Mouse (Mus musculus) layer of hippocampus, adult 6 months (tissue): ENCODE data around the gene Dnaja1. TPM values are rescaled to one million over a fixed set of nuclear protein-coding genes. Genes with fewer than 3 reads are reported as not detected.

Experiments used
- long read RNA-seq, 2 experiments: library from polyadenylated mRNA; unstranded; transcript quantifications; one replicate each; pipeline ENCODE4 v2.0.0; 2019 to 2020
- microRNA-seq: library from miRNA; unstranded; fragments of <30 nt; microRNA quantifications from one replicate; pipeline ENCODE4 v1.2.0, GENCODE M21; 2020
- polyA plus RNA-seq: library from polyadenylated mRNA; unstranded; fragments of <200 nt; fragmentation: Nextera tagmentation; gene quantifications from 2 replicates; pipeline ENCODE4 v1.2.3, GENCODE M21; 2021

The Dnaja1 gene
- 480 and 564 TPM in 2 replicates for polyA plus RNA-seq
- long read RNA-seq, experiment 1, full-length matches to known transcripts = 534 of 803 reads
- long read RNA-seq, experiment 1, partial matches to known transcripts = 232 of 803 reads
- long read RNA-seq, experiment 1, other reads (novel, unspliced or antisense) = 37 of 803 reads
- long read RNA-seq, experiment 2, full-length matches to known transcripts = 2,660 of 2,864 reads
- long read RNA-seq, experiment 2, partial matches to known transcripts = 41 of 2,864 reads
- long read RNA-seq, experiment 2, other reads (novel, unspliced or antisense) = 163 of 2,864 reads

DNA sequence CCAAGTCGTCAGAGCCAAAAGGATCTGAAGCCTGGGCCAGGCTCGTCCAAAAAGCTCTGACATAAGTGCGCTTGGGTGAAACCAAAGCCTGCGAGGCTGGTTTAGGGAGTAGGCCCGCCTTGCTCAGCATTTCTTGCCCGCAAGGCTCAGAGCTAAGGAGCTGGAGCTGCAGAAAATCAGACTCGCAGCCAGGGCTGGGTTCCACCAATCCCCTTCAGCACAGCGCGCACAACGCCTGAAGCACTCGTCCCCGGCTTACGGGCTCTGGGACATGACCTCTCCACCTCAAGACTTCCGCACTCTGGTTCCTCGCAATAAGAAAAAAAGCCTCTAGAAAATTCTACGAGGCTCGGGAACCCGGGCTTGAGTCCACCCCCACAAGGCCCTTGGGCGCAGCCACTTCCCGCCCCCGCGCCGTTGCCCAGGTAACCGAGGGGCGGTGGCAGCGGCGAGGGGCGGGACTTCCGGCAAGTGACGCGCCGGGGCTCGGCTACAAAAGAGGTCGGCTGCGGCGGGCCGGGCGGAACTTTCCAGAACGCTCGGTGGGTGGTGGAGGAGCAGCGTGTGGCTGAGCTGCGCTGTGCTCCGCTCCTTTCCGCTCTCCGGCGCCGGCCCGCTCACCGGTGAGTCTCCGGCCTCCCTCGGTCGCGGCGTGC lies at the start of gene Dnaja1:
TSS of gene Dnaja1 (plus strand) at position 140 of the 656 bp plus-strand sequence.

DNA sequence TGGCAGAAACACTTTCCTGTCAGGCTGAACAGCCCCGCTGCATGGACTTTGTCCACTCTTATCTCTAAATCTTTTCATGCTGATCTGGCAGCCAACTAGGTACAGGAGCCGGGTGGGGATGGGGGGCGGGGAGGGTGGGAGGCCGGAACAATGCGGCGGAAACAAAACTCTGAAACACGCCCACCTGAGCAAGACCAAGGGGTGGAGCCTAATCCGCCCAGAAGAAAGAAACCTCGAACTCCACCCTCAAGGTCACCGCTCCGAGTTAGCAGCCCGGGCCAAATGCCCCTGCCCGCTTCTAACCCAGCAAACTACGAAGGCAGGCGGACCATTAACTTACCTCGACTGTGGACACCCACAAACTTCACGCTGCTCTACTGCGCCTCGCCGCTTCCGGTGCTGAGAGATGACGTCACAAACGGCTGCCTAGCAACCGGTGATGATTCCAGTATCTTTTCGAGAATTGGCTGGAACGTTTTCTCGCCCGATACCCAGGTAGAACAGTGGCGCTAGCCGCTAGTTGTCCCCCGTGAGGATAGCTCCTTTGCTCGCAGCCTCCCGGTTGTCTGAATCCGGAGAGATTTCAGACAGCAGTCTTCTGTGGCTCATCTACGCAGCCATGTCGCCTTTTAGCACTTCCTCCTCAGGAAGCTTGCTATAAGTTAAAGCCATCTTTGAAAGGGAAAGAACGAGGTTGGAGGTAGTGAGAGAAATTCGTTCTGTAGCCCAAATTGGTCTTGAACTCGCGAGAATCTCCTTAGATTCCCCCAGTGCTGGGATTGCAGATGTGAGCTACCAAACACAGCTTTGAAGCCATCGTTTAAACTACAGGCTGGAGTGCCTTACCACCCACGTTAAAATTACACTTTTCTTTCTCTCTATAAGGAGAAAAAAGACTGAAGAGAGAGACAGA lies 18.9 kb upstream of the Dnaja1 start, which contains the start of gene Aptx:
TSS of gene Aptx (minus strand) at position 398 of the 913 bp plus-strand sequence.

DNA sequence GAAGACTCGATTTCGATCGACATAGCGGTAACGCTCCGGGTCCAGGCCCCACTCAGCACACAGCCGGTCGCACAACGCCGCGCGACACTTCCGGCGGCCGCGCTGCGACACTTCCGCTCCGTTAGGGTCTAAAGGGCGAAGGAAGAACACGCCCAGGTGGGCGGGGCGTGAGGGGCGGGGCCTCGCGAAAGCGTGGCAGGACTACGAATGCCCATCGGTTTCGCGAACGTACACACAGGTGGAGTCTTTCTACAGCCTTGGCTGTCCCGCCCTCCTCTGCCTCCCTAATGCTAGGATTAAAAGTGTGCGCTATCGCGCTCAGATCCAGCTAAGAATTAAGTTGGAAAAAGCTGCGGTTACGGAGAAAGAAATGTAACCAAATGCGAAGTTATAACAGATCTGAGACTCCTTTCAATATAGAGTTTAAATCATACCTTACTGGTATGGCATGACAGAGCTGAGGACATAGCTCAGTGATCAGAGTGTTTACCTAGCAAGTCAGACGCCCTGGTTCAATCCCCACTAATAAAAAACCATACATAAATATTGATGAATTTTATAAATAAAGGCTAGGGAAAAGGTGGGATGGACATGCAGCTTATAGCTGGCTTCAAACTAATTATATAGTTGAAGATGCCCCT lies 36.0 kb downstream of the Dnaja1 start, which contains the start of gene Smu1:
TSS of gene Smu1 (minus strand) at position 144 of the 641 bp plus-strand sequence.

Small RNA genes lying within 50 kb of the gene (microRNA-seq; reads per million reads assigned to microRNA genes)
- gene Mir207 = not detected

Other genes starting within 250 kb of the Dnaja1 start
- gene Tmem215, start 250.0 kb upstream of the Dnaja1 start, polyA plus RNA-seq = 4.7 and 4.9 TPM in 2 replicates
- 21.7 and 23.5 TPM in 2 replicates for gene Aptx, start 19.0 kb upstream of the Dnaja1 start, polyA plus RNA-seq
- gene Smu1, start 35.8 kb downstream of the Dnaja1 start, polyA plus RNA-seq = 100 and 102 TPM in 2 replicates
- 5.3 and 11.2 TPM in 2 replicates for gene B4galt1, start 131.9 kb downstream of the Dnaja1 start, polyA plus RNA-seq
- not detected in 2 replicates for gene Spink4, start 197.9 kb downstream of the Dnaja1 start, polyA plus RNA-seq
- 62.8 and 75.0 TPM in 2 replicates for gene Bag1, start 226.1 kb downstream of the Dnaja1 start, polyA plus RNA-seq
- 146 and 162 TPM in 2 replicates for gene Chmp5, start 226.3 kb downstream of the Dnaja1 start, polyA plus RNA-seq
- 25.1 and 25.9 TPM in 2 replicates for gene Nfx1, start 248.8 kb downstream of the Dnaja1 start, polyA plus RNA-seq